Mouse (Mus musculus) lung, adult 18-20 months (tissue): ENCODE measurements around the gene Gimap8.
A peak's percentile ranks its signal among the peaks of the same experiment; 100 is the strongest.
"Not testable (repeated sequence)": the region's sequence is repeated elsewhere in the genome, so short reads cannot be mapped to it uniquely, and the experiment has no call there.

ENCODE experiments used
- DNase-seq, 2 experiments: peaks; one replicate each; pipeline ENCODE4 v3.0.0; 2022; ENCODE audit warnings: mixed read lengths in 2 of 2

Gene Gimap8

GRCm38 (mm10) chr6:48680421-48680820, 33.4 kb downstream of the Gimap8 start:
- DNase-seq: no peak

GRCm38 (mm10) chr6:48681472-48682090, 34.5 kb downstream of the Gimap8 start:
- no peak for DNase-seq

GRCm38 (mm10) chr6:48682271-48682670, 35.2 kb downstream of the Gimap8 start:
- DNase-seq: no peak

GRCm38 (mm10) chr6:48683263-48683821, 36.3 kb downstream of the Gimap8 start:
- not testable (repeated sequence) for DNase-seq

- DNase-seq: no peak
Observed at GRCm38 (mm10) chr6:48684319-48684718, 37.3 kb downstream of the Gimap8 start, which contains the start of gene Gimap4. Gimap4 (plus strand) TSS chr6:48684549.

GRCm38 (mm10) chr6:48684806-48685205, 37.8 kb downstream of the Gimap8 start:
- DNase-seq: peak in 1 of 2 experiments; percentile 35

GRCm38 (mm10) chr6:48685251-48685650, 38.2 kb downstream of the Gimap8 start:
- no peak for DNase-seq

- no peak for DNase-seq
Observed at GRCm38 (mm10) chr6:48685694-48686665, 38.9 kb downstream of the Gimap8 start.

GRCm38 (mm10) chr6:48687077-48687476, 40.0 kb downstream of the Gimap8 start:
- no peak for DNase-seq

GRCm38 (mm10) chr6:48689320-48689719, 42.3 kb downstream of the Gimap8 start:
- no peak for DNase-seq

- DNase-seq: no peak
Observed at GRCm38 (mm10) chr6:48692962-48693361, 45.9 kb downstream of the Gimap8 start.

GRCm38 (mm10) chr6:48696830-48697554, 50.0 kb downstream of the Gimap8 start:
- no peak for DNase-seq

- DNase-seq: no peak
Observed at GRCm38 (mm10) chr6:48697555-48697930, 50.5 kb downstream of the Gimap8 start.

- DNase-seq: no peak
Observed at GRCm38 (mm10) chr6:48698066-48698856, 51.2 kb downstream of the Gimap8 start.

GRCm38 (mm10) chr6:48698888-48699287, 51.9 kb downstream of the Gimap8 start:
- DNase-seq: no peak

GRCm38 (mm10) chr6:48700251-48701075, 53.4 kb downstream of the Gimap8 start:
- peak; percentile 53 to 70 for DNase-seq

- no peak for DNase-seq
Observed at GRCm38 (mm10) chr6:48702146-48702545, 55.1 kb downstream of the Gimap8 start.

GRCm38 (mm10) chr6:48702601-48703000, 55.6 kb downstream of the Gimap8 start:
- DNase-seq: no peak

GRCm38 (mm10) chr6:48704146-48704545, 57.1 kb downstream of the Gimap8 start:
- no peak for DNase-seq

- no peak for DNase-seq
Observed at GRCm38 (mm10) chr6:48706130-48706529, 59.1 kb downstream of the Gimap8 start.
